In the genomic region with DNA sequence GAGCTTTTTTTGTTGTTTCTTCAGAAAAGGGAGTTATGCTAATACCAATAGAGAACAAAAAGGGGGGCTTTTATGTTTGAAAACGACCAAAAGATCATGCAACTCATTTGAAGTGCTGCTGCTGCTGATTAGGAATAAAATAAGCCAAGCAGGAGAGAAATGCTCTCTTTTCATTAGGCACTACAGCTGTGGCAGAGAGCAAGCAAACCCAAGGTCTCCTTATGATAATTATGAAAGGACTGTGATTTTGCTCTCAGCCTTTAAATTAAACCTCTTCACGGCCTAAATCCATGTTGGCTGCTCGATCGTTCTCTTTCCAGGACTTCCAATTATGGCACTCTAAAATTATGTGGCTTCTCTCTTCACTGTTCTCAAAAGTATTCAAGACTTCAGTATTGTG, we compare ENCODE assay signal across 23 mouse cellular contexts.
A peak's percentile ranks its signal among the peaks of the same experiment; 100 is the strongest.
DNase-seq lines count a peak whose midpoint lies in the region; ATAC-seq lines count a peak whose summit lies in the region.
"Had no signal": no experiment of that assay in that cellular context is flagged by ENCODE, and none has a peak within 500 bp of the region (broad histone marks: within the 10 kb centered on the region; RNA-seq: fewer than 3 reads in every experiment).

No protein-coding gene starts in this region.

- 73% methylated on average over 4 of the region's 4 CpGs for WGBS in embryonic facial prominence, embryonic 14.5 days
- WGBS in embryonic facial prominence, embryonic 10.5 days, result 75% methylated on average over 4 of the region's 4 CpGs
- WGBS in midbrain, embryonic 14.5 days, result 52% methylated on average over 4 of the region's 4 CpGs
- 67% methylated on average over 4 of the region's 4 CpGs for WGBS in midbrain, embryonic 11.5 days
- WGBS in forebrain, embryonic 12.5 days, result 30% methylated on average over 4 of the region's 4 CpGs
- 5% methylated on average over 4 of the region's 4 CpGs for WGBS in forebrain, embryonic 16.5 days

- no peak overlapping the region for H3K4me2 ChIP-seq in embryonic facial prominence, embryonic 14.5 days (ENCODE audit: low read depth, low read length)
- no peak overlapping the region for H3K4me2 ChIP-seq in midbrain, embryonic 14.5 days (ENCODE audit: low read length)
- no peak overlapping the region for H3K4me2 ChIP-seq in midbrain, embryonic 11.5 days
- H3K4me2 ChIP-seq in forebrain, embryonic 12.5 days, result no peak overlapping the region
- no peak overlapping the region; the same call in 1 of the 2 replicates for H3K4me2 ChIP-seq in forebrain, embryonic 16.5 days (ENCODE audit: low read length)
- H3K4me2 ChIP-seq: embryonic facial prominence, embryonic 15.5 days; heart, embryonic 12.5 days had no signal

- DNase-seq in embryonic facial prominence, embryonic 14.5 days (ENCODE audit: low spot score), result peak; percentile 2
- DNase-seq in embryonic facial prominence, embryonic 10.5 days (ENCODE audit: low spot score), result no peak
- DNase-seq in midbrain, embryonic 14.5 days, result peak; percentile 4
- no peak for DNase-seq in midbrain, embryonic 11.5 days (ENCODE audit: low spot score, missing footprints)
- no peak for DNase-seq in kidney, postnatal 25 days
- DNase-seq in natural killer cell, adult 2 months (ENCODE audit: low spot score in 2 of 2), result no peak
- DNase-seq: adrenal gland, adult 8-10 months; adrenal gland, postnatal 36 days; B cell, adult 2 months; cerebellum, adult 11-12 months; cerebellum, adult 9-10 months; cerebellum, postnatal 25 days; gastrocnemius, postnatal 10 days had no signal

- H3K36me3 ChIP-seq in embryonic facial prominence, embryonic 14.5 days (ENCODE audit: control insufficient read depth, insufficient read depth, low read length), result no peaks in the 10 kb centered on the region
- no peaks in the 10 kb centered on the region for H3K36me3 ChIP-seq in embryonic facial prominence, embryonic 10.5 days (replicated peaks)
- no peaks in the 10 kb centered on the region for H3K36me3 ChIP-seq in midbrain, embryonic 14.5 days (ENCODE audit: control insufficient read depth, insufficient read depth, low read length)
- no peaks in the 10 kb centered on the region for H3K36me3 ChIP-seq in midbrain, embryonic 11.5 days (ENCODE audit: control insufficient read depth, insufficient read depth, low read length)
- H3K36me3 ChIP-seq in forebrain, embryonic 12.5 days (replicated peaks), result no peaks in the 10 kb centered on the region
- no peaks in the 10 kb centered on the region for H3K36me3 ChIP-seq in forebrain, embryonic 16.5 days (ENCODE audit: control insufficient read depth, insufficient read depth)
- H3K36me3 ChIP-seq: embryonic facial prominence, embryonic 15.5 days; G1E; heart, embryonic 12.5 days had no signal

- H3K9me3 ChIP-seq in embryonic facial prominence, embryonic 14.5 days (ENCODE audit: control insufficient read depth, low read length), result no peaks in the 10 kb centered on the region
- no peaks in the 10 kb centered on the region for H3K9me3 ChIP-seq in embryonic facial prominence, embryonic 10.5 days
- H3K9me3 ChIP-seq in midbrain, embryonic 14.5 days (ENCODE audit: control insufficient read depth, low read length), result no peaks in the 10 kb centered on the region
- no peaks in the 10 kb centered on the region for H3K9me3 ChIP-seq in midbrain, embryonic 11.5 days (ENCODE audit: control insufficient read depth, low read length)
- H3K9me3 ChIP-seq in forebrain, embryonic 12.5 days, result no peaks in the 10 kb centered on the region
- H3K9me3 ChIP-seq in forebrain, embryonic 16.5 days (ENCODE audit: control insufficient read depth, low read length), result no peaks in the 10 kb centered on the region
- H3K9me3 ChIP-seq: embryonic facial prominence, embryonic 15.5 days; G1E; heart, embryonic 12.5 days had no signal

- no peak overlapping the region for H3K4me3 ChIP-seq in embryonic facial prominence, embryonic 14.5 days (ENCODE audit: low read depth, low read length)
- H3K4me3 ChIP-seq in embryonic facial prominence, embryonic 10.5 days, result no peak overlapping the region
- no peak overlapping the region for H3K4me3 ChIP-seq in midbrain, embryonic 14.5 days (replicated peaks; ENCODE audit: low read depth, low read length)
- H3K4me3 ChIP-seq in midbrain, embryonic 11.5 days (ENCODE audit: low read depth, low read length), result no peak overlapping the region
- no peak overlapping the region for H3K4me3 ChIP-seq in forebrain, embryonic 12.5 days (replicated peaks)
- no peak overlapping the region for H3K4me3 ChIP-seq in forebrain, embryonic 16.5 days (replicated peaks; ENCODE audit: low read length)
- H3K4me3 ChIP-seq: embryonic facial prominence, embryonic 15.5 days; erythroblast, embryonic 14.5 days; heart, embryonic 12.5 days had no signal

- H3K27me3 ChIP-seq in embryonic facial prominence, embryonic 14.5 days (replicated peaks; ENCODE audit: control insufficient read depth, insufficient read depth, low read length), result no peaks in the 10 kb centered on the region
- no peaks in the 10 kb centered on the region for H3K27me3 ChIP-seq in embryonic facial prominence, embryonic 10.5 days (replicated peaks; ENCODE audit: low read depth, poor library complexity, severe bottlenecking)
- H3K27me3 ChIP-seq in midbrain, embryonic 14.5 days (ENCODE audit: control insufficient read depth, insufficient read depth, low read length), result no peaks in the 10 kb centered on the region
- H3K27me3 ChIP-seq in midbrain, embryonic 11.5 days (ENCODE audit: control insufficient read depth, insufficient read depth, low read length), result no peaks in the 10 kb centered on the region
- H3K27me3 ChIP-seq in forebrain, embryonic 12.5 days, result no peaks in the 10 kb centered on the region
- no peaks in the 10 kb centered on the region for H3K27me3 ChIP-seq in forebrain, embryonic 16.5 days (replicated peaks; ENCODE audit: control insufficient read depth, insufficient read depth, low read length)
- H3K27me3 ChIP-seq: embryonic facial prominence, embryonic 15.5 days; heart, embryonic 12.5 days had no signal

- H3K4me1 ChIP-seq in embryonic facial prominence, embryonic 14.5 days (ENCODE audit: control insufficient read depth, insufficient read depth, low read length), result no peaks in the 10 kb centered on the region
- no peaks in the 10 kb centered on the region for H3K4me1 ChIP-seq in embryonic facial prominence, embryonic 10.5 days
- no peaks in the 10 kb centered on the region for H3K4me1 ChIP-seq in midbrain, embryonic 14.5 days (ENCODE audit: control insufficient read depth, insufficient read depth, low read length)
- H3K4me1 ChIP-seq in midbrain, embryonic 11.5 days (ENCODE audit: control insufficient read depth, insufficient read depth, low read length), result no peaks in the 10 kb centered on the region
- no peaks in the 10 kb centered on the region for H3K4me1 ChIP-seq in forebrain, embryonic 12.5 days
- H3K4me1 ChIP-seq in forebrain, embryonic 16.5 days (replicated peaks; ENCODE audit: control insufficient read depth, insufficient read depth, low read length), result 0 out of 2 replicates have a peak, but pooled peaks cover 2% of the 10 kb centered on the region
- H3K4me1 ChIP-seq: embryonic facial prominence, embryonic 15.5 days; heart, embryonic 12.5 days had no signal

- H3K27ac ChIP-seq in embryonic facial prominence, embryonic 14.5 days (replicated peaks; ENCODE audit: low read depth, low read length), result no peak overlapping the region
- H3K27ac ChIP-seq in embryonic facial prominence, embryonic 10.5 days (replicated peaks), result no peak overlapping the region
- H3K27ac ChIP-seq in midbrain, embryonic 14.5 days (replicated peaks; ENCODE audit: low read depth, low read length), result no peak overlapping the region
- H3K27ac ChIP-seq in midbrain, embryonic 11.5 days (ENCODE audit: low read depth, low read length), result no peak overlapping the region
- H3K27ac ChIP-seq in forebrain, embryonic 12.5 days, result no peak overlapping the region
- H3K27ac ChIP-seq in forebrain, embryonic 16.5 days (ENCODE audit: low read length), result no peak overlapping the region
- H3K27ac ChIP-seq: embryonic facial prominence, embryonic 15.5 days had no signal

- ATAC-seq in embryonic facial prominence, embryonic 14.5 days (ENCODE audit: low read depth), result no peak
- ATAC-seq in midbrain, embryonic 14.5 days (ENCODE audit: low FRiP score, low TSS enrichment), result no peak
- ATAC-seq in midbrain, embryonic 11.5 days (ENCODE audit: low FRiP score), result no peak
- peak; percentile 17; the same call in 1 of the 2 replicates for ATAC-seq in forebrain, embryonic 12.5 days (ENCODE audit: low FRiP score)
- peak; percentile 59; the same call in 1 of the 2 replicates for ATAC-seq in forebrain, embryonic 16.5 days
- ATAC-seq: CD4-positive, CD25-positive, alpha-beta regulatory T cell, adult 4 months; hindbrain, embryonic 16.5 days; inflammation-experienced regulatory T-cells, adult 6 months; intestine, postnatal 0 days had no signal

- no peak overlapping the region for H3K9ac ChIP-seq in embryonic facial prominence, embryonic 14.5 days (ENCODE audit: low read depth, low read length)
- H3K9ac ChIP-seq in midbrain, embryonic 14.5 days (replicated peaks; ENCODE audit: low read length), result no peak overlapping the region
- H3K9ac ChIP-seq in midbrain, embryonic 11.5 days (ENCODE audit: low read length), result no peak overlapping the region
- no peak overlapping the region for H3K9ac ChIP-seq in forebrain, embryonic 12.5 days
- H3K9ac ChIP-seq in forebrain, embryonic 16.5 days (replicated peaks; ENCODE audit: low read depth, low read length), result no peak overlapping the region
- H3K9ac ChIP-seq: embryonic facial prominence, embryonic 15.5 days; heart, embryonic 12.5 days had no signal

Comparison
In these comparisons a context has a peak if more than half of its experiments do, and no peak if none do; other contexts are left out.
1. DNase-seq: peak in embryonic facial prominence, embryonic 14.5 days (single experiment) and midbrain, embryonic 14.5 days (single experiment); none in embryonic facial prominence, embryonic 10.5 days (single experiment), midbrain, embryonic 11.5 days (single experiment), kidney, postnatal 25 days (0 of 2) and natural killer cell, adult 2 months (0 of 2).
2. ATAC-seq: peak in forebrain, embryonic 12.5 days (single experiment) and forebrain, embryonic 16.5 days (single experiment); none in embryonic facial prominence, embryonic 14.5 days (single experiment), midbrain, embryonic 14.5 days (single experiment) and midbrain, embryonic 11.5 days (single experiment).